Mouse (Mus musculus) frontal cortex, postnatal 25 days (tissue): ENCODE data around the gene Themis2.
"Not testable (repeated sequence)": the region's sequence is repeated elsewhere in the genome, so short reads cannot be mapped to it uniquely, and the experiment has no call there.

Source experiments
- DNase-seq, 2 experiments: peaks; one replicate each; pipeline ENCODE4 v3.0.0; 2022; ENCODE audit warnings: low spot score in 2 of 2

Gene Themis2

DNA sequence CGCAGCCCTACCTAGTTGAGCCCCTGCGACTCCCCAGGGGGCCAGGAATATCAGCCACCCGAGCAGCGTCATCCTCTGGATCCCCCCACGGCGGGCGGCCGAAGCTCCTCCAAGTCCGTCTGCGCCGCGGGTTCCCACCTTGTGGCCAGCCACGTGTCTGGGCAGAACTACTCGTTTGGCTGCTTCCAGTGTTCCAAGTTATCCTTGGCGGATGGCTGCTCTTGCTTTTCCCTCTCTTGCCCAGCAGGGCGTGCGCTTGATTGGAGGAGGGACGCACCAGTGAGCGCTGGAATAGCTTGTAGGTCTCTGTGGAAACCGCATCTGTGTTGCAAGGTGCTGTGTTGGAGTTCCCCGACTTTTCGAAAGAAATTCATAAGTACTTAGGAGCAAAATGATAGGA, 39.2 kb downstream of the Themis2 start, which contains the start of gene Smpdl3b:
Gene Smpdl3b (minus strand): TSS at position 279 of the 400 bp plus-strand sequence.
- peak; percentile 46 to 48 for DNase-seq

DNA sequence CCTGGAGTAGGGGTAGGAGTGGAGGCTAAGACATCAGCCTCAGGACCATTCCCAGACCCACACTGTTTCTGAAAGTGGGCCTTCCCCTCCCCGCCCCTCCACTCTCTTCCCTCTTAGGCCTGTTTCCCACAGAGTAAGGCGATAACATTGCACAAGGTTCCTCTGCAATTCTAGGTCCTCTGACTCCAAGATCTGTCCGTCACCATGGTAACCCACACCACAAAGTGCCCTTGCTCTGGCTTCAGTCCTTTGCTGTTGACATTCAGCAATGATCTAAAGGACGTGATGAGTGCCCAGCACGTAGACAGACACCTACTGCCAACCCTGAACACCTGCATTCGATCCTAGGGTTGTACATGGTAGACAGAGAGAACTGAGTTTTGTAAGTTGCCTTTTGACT, 43.2 kb downstream of the Themis2 start:
- no peak for DNase-seq

- DNase-seq, result no peak
Measured at GRCm38 (mm10) chr4:132749258-132749982, 46.8 kb downstream of the Themis2 start.

GRCm38 (mm10) chr4:132748778-132749177, 47.4 kb downstream of the Themis2 start:
- DNase-seq, result no peak

GRCm38 (mm10) chr4:132747664-132748259, 48.4 kb downstream of the Themis2 start:
- no peak for DNase-seq

DNA sequence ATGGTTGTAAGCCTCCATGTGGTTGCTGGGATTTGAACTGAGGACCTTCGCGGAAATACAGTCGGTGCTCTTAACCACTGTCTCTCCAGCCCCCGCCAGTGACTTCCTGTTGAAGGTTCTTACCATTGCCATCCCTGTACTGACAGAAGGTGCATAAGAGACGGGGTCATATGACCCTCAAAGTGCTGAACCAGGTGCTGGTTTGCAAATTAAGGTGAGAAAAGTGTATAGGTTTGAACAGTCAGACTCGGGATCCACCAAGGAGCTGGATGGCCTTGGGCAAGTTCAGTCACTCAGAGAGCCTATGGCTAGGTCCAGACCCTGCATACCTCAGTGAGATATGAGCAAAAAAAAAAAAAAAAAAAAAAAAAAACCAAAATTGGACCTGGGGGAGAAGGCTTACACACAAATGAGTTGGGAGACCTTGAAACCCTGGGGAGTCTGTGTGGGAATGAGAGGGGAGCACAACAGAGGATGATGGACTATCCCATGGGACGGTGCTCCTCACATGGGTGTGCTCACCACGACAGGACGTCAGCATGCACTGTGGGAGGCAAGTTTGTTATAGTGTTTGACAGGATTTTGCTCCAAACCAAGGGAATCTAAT, 49.2 kb downstream of the Themis2 start:
- DNase-seq, result no peak

GRCm38 (mm10) chr4:132743992-132744911, 51.9 kb downstream of the Themis2 start:
- peak in 1 of 2 experiments; percentile 21 for DNase-seq

DNA sequence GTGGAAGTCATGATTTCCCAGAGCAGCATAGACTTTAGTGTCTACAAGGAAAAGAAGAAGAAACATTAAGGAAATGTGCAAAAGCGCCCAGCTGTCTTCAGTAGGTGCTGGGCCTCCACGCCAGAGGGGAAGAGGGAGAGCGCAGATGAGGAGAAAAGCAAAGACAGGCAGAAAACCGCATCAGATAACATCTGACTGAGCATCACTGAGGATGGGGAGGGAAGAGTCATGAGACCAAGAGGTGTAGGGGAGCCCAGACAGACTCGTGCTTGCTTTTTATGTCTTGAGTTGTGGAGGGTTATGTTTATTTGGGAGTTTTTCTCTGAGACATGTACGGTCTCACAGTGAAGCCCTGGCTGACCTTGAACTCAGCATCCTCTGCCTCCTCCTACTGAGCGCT, 54.7 kb downstream of the Themis2 start:
- no peak for DNase-seq

GRCm38 (mm10) chr4:132737154-132737553, 59.0 kb downstream of the Themis2 start:
- DNase-seq, result not testable (repeated sequence)

DNA sequence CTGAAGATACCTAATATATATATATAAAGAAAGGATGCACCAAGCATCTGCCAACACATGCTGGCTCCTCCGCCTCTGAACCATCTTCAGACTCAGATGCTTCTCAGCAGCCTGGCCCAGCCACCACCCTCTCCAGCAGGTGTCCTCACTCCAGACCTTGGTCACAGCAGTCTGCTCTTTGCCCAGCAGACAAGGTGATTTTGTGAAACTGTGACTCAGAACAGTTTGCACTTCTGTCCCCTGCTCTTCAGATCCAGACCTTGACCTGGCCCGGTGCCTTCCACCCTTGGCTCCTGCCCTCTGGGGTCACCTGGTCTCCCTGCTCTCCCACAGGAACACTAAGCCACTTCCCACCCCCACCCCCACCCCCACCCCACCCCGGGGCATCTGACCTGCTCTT, 60.3 kb downstream of the Themis2 start:
- DNase-seq, result no peak

DNA sequence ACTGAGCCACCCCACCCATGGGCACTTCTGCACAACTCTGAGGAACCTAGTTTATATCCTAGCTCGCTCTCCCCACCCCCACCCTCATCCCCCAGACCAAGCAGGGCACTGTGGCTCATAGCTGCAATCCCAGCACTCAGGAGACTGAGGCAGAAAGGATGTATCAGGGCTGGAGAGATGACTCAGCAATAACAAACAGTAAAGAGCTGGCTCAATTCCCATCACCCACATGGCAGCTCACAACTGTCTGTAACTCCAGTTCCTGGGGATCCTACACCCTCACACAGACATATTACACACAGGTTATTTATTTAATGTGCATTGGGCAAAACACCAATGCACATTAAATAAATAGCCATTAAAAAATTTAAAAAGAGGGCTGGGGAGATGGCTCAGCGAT, 60.8 kb downstream of the Themis2 start:
- no peak for DNase-seq

- DNase-seq, result no peak
Measured at GRCm38 (mm10) chr4:132734766-132735165, 61.4 kb downstream of the Themis2 start.

DNA sequence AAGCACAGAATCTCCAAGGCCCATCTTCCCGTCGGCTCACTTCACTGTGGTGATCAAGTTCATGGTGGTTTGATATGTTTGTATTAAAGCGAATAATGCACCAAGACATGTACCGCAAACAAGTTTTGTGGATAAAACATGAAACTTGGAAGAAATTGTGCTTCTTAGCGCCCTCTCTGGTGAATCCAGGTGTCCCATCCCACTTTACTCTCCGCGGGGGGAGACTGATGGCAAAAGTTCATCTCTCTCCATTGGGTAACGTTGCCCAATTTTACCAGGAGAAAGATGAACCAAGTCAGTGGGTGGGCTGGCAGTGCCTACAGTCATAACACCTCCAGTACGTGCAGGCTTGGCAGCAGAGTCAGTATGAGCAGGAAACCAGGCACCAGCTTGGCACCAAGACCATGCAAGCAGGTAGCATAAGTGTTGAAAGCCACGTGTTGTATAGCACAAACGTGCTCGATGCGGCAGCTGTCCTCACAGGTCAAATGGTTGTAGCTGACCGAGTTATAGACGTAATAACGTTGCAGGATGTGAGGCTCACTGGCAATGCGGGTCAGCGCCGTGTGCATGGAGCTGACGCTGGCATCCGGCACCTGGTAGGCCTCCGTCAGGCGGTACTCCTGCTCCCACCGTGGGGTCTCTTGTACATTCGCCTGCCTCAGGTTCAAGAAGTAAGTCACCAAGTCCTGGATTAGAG, 63.0 kb downstream of the Themis2 start:
- DNase-seq, result no peak

- DNase-seq, result peak; percentile 20 to 46
Measured at GRCm38 (mm10) chr4:132732148-132732684, 64.0 kb downstream of the Themis2 start, which contains the start of gene Xkr8. Gene Xkr8 (minus strand): TSS chr4:132732546.
